Mouse (Mus musculus) layer of hippocampus, postnatal 14 days (tissue): ENCODE measurements around the gene Adat1. TPM values are rescaled to one million over a fixed set of nuclear protein-coding genes. Genes with fewer than 3 reads are reported as not detected.
A peak's percentile ranks its signal among the peaks of the same experiment; 100 is the strongest.
"Not testable (repeated sequence)": the region's sequence is repeated elsewhere in the genome, so short reads cannot be mapped to it uniquely, and the experiment has no call there.

Experiments
- DNase-seq, 2 experiments: peaks; one replicate each; pipeline ENCODE4 v3.0.0; 2021 to 2022; ENCODE audit warnings: low spot score in 2 of 2, mixed read lengths in 1 of 2
- total RNA-seq, 2 experiments: library from RNA; stranded (reverse); gene quantifications; 2 replicates each; pipeline ENCODE4 v1.2.3; 2021

The Adat1 gene
- total RNA-seq, 2 experiments from 2014 or later = 4.3 to 5.2 TPM

GRCm38 (mm10) chr8:111939516-111940142 lies 52.5 kb downstream of the Adat1 start:
- no peak for DNase-seq

GRCm38 (mm10) chr8:111938076-111938985 lies 53.8 kb downstream of the Adat1 start:
- not testable (repeated sequence) for DNase-seq

- no peak for DNase-seq
Measured at GRCm38 (mm10) chr8:111937184-111937583, 54.9 kb downstream of the Adat1 start.

GRCm38 (mm10) chr8:111934201-111934600 lies 57.9 kb downstream of the Adat1 start:
- DNase-seq = no peak

- peak; percentile 89 to 93 for DNase-seq
Measured at GRCm38 (mm10) chr8:111933348-111934076, 58.6 kb downstream of the Adat1 start, which contains the start of gene Tmem231. Gene Tmem231, minus strand, starts transcription at chr8:111933881.

- DNase-seq = no peak
Measured at GRCm38 (mm10) chr8:111932580-111933336, 59.3 kb downstream of the Adat1 start.

GRCm38 (mm10) chr8:111931721-111932120 lies 60.4 kb downstream of the Adat1 start:
- no peak for DNase-seq

GRCm38 (mm10) chr8:111929648-111930344 lies 62.3 kb downstream of the Adat1 start:
- DNase-seq = no peak

- no peak for DNase-seq
Measured at GRCm38 (mm10) chr8:111924976-111925375, 67.1 kb downstream of the Adat1 start.

GRCm38 (mm10) chr8:111923383-111923804 lies 68.7 kb downstream of the Adat1 start:
- DNase-seq = peak; percentile 29 to 54

- no peak for DNase-seq
Measured at GRCm38 (mm10) chr8:111920971-111921370, 71.1 kb downstream of the Adat1 start.

- DNase-seq = no peak
Measured at GRCm38 (mm10) chr8:111919663-111920062, 72.4 kb downstream of the Adat1 start.

Other genes with a start within 250 kb of the Adat1 start
- 10 to 100 TPM; 66.5 to 73.8 TPM for gene Bcar1, start 248.5 kb downstream of the Adat1 start, total RNA-seq
- gene Cfdp1, start 138.0 kb downstream of the Adat1 start, total RNA-seq = 10 to 100 TPM; 76.0 to 81.3 TPM
- 1 to 10 TPM; 3.5 to 4.4 TPM for gene Tmem170, start 115.6 kb downstream of the Adat1 start, total RNA-seq
- under 1 TPM; 0.44 to 0.95 TPM for gene Chst5, start 81.9 kb downstream of the Adat1 start, total RNA-seq
- gene Tmem231, start 58.4 kb downstream of the Adat1 start, total RNA-seq = 1 to 10 TPM; 9.6 to 9.9 TPM
- 100 to 1,000 TPM; 219 to 221 TPM for gene Gabarapl2, start 51.6 kb downstream of the Adat1 start, total RNA-seq
- 10 to 100 TPM; 79.8 to 83.9 TPM for gene Kars, start 19.0 kb upstream of the Adat1 start, total RNA-seq
- gene Terf2ip, start 19.1 kb upstream of the Adat1 start, total RNA-seq = 10 to 100 TPM; 35.9 to 37.2 TPM
- gene Gm6793, start 22.7 kb upstream of the Adat1 start, total RNA-seq = under 1 TPM in 1 of 2 experiments, not detected in 1; 0.30 TPM